Mouse (Mus musculus) liver, embryonic 16.5 days (tissue): ENCODE results near the gene Col19a1. TPM values are rescaled to one million over a fixed set of nuclear protein-coding genes. Genes with fewer than 3 reads are reported as not detected.

Experiments
- ATAC-seq: fragments of 200-750 bp; cut with Nextera tagmentation; 2 replicates; pipeline ENCODE4 v1.8.0; 2017; ENCODE audit warnings: low read depth, mild to moderate bottlenecking, moderate number of reproducible peaks, moderate library complexity
- H3K27ac ChIP-seq: fragments of 300-500 bp; sonication (generic); 2 replicates; pipeline ENCODE4 v1.5.1; 2014; ENCODE audit warnings: mild to moderate bottlenecking, low read length
- H3K27me3 ChIP-seq: fragments of 300-500 bp; sonication (generic); 2 replicates; pipeline ENCODE4 v1.6.1; 2014; ENCODE audit warnings: low read depth, low read length, mixed read lengths; ENCODE audit not compliant: control insufficient read depth, insufficient read depth
- H3K36me3 ChIP-seq: fragments of 300-500 bp; sonication (generic); 2 replicates; pipeline ENCODE4 v1.6.1; 2014; ENCODE audit warnings: mild to moderate bottlenecking; ENCODE audit not compliant: control insufficient read depth, insufficient read depth
- H3K4me1 ChIP-seq: fragments of 300-500 bp; sonication (generic); 2 replicates; pipeline ENCODE4 v1.6.1; 2014; ENCODE audit warnings: low read depth, low read length, mixed read lengths; ENCODE audit not compliant: control insufficient read depth
- H3K4me2 ChIP-seq: fragments of 300-500 bp; sonication (generic); 2 replicates; pipeline ENCODE4 v1.6.1; 2014; ENCODE audit warnings: low read depth, low read length, mixed read lengths
- H3K4me3 ChIP-seq: fragments of 300-500 bp; sonication (generic); 2 replicates; pipeline ENCODE4 v1.5.1; 2014; ENCODE audit warnings: low read depth, mild to moderate bottlenecking, low read length
- H3K9ac ChIP-seq: fragments of 300-500 bp; sonication (generic); 2 replicates; pipeline ENCODE4 v1.6.1; 2014; ENCODE audit warnings: low read depth, low read length
- H3K9me3 ChIP-seq: fragments of 300-500 bp; sonication (generic); replicated peaks from 2 replicates; pipeline ENCODE4 v1.6.1; 2016; ENCODE audit warnings: low read length; ENCODE audit not compliant: control insufficient read depth
- WGBS: fragments of 180-500 bp; shearing (Covaris S2); extraction: QIAGEN DNeasy Blood & Tissue Kit; methylation state at CpG from one replicate; pipeline ENCODE4 v1.1.7; 2014; ENCODE audit not compliant: insufficient replicate concordance; 5-methylcytosine and 5-hydroxymethylcytosine counted together
- polyA plus RNA-seq: library from polyadenylated mRNA; unstranded; fragments of >200 nt; fragmentation: Nextera tagmentation; extraction: Ambion mirVana; gene quantifications from 2 replicates; pipeline ENCODE4 v1.2.1, GENCODE M21; 2015

Gene Col19a1
- polyA plus RNA-seq, 1 experiment from 2014 or later, result 0.09 TPM

DNA sequence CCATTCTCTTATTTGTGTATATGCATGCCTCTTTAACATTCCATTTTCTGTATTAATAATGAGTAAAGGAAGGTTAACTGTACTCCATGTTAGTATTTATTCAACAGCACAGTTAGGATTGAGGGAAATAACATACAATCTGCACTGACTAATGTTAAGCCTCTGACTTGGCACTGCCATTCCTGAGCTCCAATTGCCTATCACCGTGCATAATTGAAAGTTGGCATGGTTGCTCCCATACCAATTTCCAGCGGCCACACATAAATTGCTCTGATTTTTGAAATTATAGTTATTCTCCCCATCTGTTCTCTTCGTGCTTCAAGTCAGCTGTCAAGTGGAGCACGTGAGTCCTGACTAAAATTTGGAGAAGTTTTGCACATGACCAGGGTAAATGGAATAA lies 91.9 kb downstream of the Col19a1 start:
- 55% methylated on average over 4 of the region's 4 CpGs for WGBS
- Histone ChIP-seq H3K4me3 (no peak overlapping the region), H3K4me2 (no peak overlapping the region), H3K27ac (no peak overlapping the region), H3K27me3 (no peaks in the 10 kb centered on the region), H3K9me3 (no peaks in the 10 kb centered on the region), H3K36me3 (no peaks in the 10 kb centered on the region), H3K4me1 (no peaks in the 10 kb centered on the region), H3K9ac (no peak overlapping the region)
- ATAC-seq, result no peak

GRCm38 (mm10) chr1:24484161-24484560 lies 103.1 kb downstream of the Col19a1 start:
- Histone ChIP-seq H3K9ac (no peak overlapping the region), H3K27ac (no peak overlapping the region), H3K9me3 (no peaks in the 10 kb centered on the region), H3K4me2 (no peak overlapping the region), H3K36me3 (no peaks in the 10 kb centered on the region), H3K4me1 (no peaks in the 10 kb centered on the region), H3K4me3 (no peak overlapping the region), H3K27me3 (no peaks in the 10 kb centered on the region)
- ATAC-seq, result no peak
- WGBS, result 62% methylated on average over 5 of the region's 5 CpGs

GRCm38 (mm10) chr1:24471096-24471710 lies 116.1 kb downstream of the Col19a1 start:
- H3K4me1 ChIP-seq, result no peaks in the 10 kb centered on the region
- ATAC-seq, result no peak
- WGBS, result 61% methylated on average over 7 of the region's 7 CpGs
- H3K4me3 ChIP-seq, result no peak overlapping the region
- H3K9me3 ChIP-seq, result no peaks in the 10 kb centered on the region
- H3K9ac ChIP-seq, result no peak overlapping the region
- no peaks in the 10 kb centered on the region for H3K27me3 ChIP-seq
- H3K27ac ChIP-seq, result no peak overlapping the region
- no peaks in the 10 kb centered on the region for H3K36me3 ChIP-seq
- H3K4me2 ChIP-seq, result no peak overlapping the region

- no peak for ATAC-seq
- Histone ChIP-seq H3K9me3 (no peaks in the 10 kb centered on the region), H3K4me2 (no peak overlapping the region), H3K36me3 (no peaks in the 10 kb centered on the region), H3K9ac (no peak overlapping the region), H3K4me1 (no peaks in the 10 kb centered on the region), H3K27ac (no peak overlapping the region), H3K4me3 (no peak overlapping the region), H3K27me3 (no peaks in the 10 kb centered on the region)
- 69% methylated on average over 5 of the region's 5 CpGs for WGBS
Measured at GRCm38 (mm10) chr1:24470633-24471032, 116.6 kb downstream of the Col19a1 start.

- WGBS, result 55% methylated on average over 3 of the region's 3 CpGs
- no peak for ATAC-seq
- H3K27ac ChIP-seq, result no peak overlapping the region
- no peak overlapping the region for H3K9ac ChIP-seq
- H3K9me3 ChIP-seq, result no peaks in the 10 kb centered on the region
- no peaks in the 10 kb centered on the region for H3K36me3 ChIP-seq
- H3K4me2 ChIP-seq, result no peak overlapping the region
- H3K4me1 ChIP-seq, result no peaks in the 10 kb centered on the region
- H3K27me3 ChIP-seq, result no peaks in the 10 kb centered on the region
- no peak overlapping the region for H3K4me3 ChIP-seq
Measured at GRCm38 (mm10) chr1:24461305-24461887, 125.9 kb downstream of the Col19a1 start.

DNA sequence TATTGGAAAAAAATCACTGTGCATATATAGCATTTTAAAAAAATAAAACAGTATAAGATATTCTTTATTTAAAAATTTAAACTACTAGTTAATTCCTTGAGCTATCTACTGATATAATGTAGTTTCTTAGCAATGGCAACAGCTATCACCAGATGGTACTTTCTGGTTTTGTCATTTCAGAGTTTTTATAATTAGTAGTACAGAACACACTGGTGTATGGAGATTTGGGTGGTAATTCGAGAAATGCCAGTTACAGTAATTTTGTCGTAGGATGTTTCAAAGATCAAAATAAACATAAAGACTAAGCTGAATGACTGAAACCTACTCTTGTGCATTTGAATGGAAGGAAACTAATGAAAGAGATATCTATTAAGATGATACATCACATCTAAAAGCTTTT lies 129.3 kb downstream of the Col19a1 start:
- no peaks in the 10 kb centered on the region for H3K27me3 ChIP-seq
- H3K9me3 ChIP-seq, result no peaks in the 10 kb centered on the region
- H3K4me1 ChIP-seq, result no peaks in the 10 kb centered on the region
- WGBS, result 56% methylated on average over 2 of the region's 2 CpGs
- no peaks in the 10 kb centered on the region for H3K36me3 ChIP-seq
- no peak overlapping the region for H3K27ac ChIP-seq
- ATAC-seq, result no peak
- H3K9ac ChIP-seq, result no peak overlapping the region
- no peak overlapping the region for H3K4me2 ChIP-seq
- no peak overlapping the region for H3K4me3 ChIP-seq

GRCm38 (mm10) chr1:24452572-24453269 lies 134.6 kb downstream of the Col19a1 start:
- Histone ChIP-seq H3K4me3 (no peak overlapping the region), H3K27me3 (no peaks in the 10 kb centered on the region), H3K27ac (no peak overlapping the region), H3K36me3 (no peaks in the 10 kb centered on the region), H3K4me2 (no peak overlapping the region), H3K9me3 (no peaks in the 10 kb centered on the region), H3K4me1 (no peaks in the 10 kb centered on the region), H3K9ac (no peak overlapping the region)
- ATAC-seq, result no peak
- WGBS, result 55% methylated on average over 10 of the region's 10 CpGs

- no peak overlapping the region for H3K4me3 ChIP-seq
- H3K36me3 ChIP-seq, result no peaks in the 10 kb centered on the region
- no peak overlapping the region for H3K27ac ChIP-seq
- H3K4me1 ChIP-seq, result no peaks in the 10 kb centered on the region
- no peak overlapping the region for H3K4me2 ChIP-seq
- ATAC-seq, result no peak
- H3K9ac ChIP-seq, result no peak overlapping the region
- 68% methylated on average over 7 of the region's 7 CpGs for WGBS
- no peaks in the 10 kb centered on the region for H3K9me3 ChIP-seq
- no peaks in the 10 kb centered on the region for H3K27me3 ChIP-seq
Measured at GRCm38 (mm10) chr1:24452159-24452558, 135.1 kb downstream of the Col19a1 start.

- Histone ChIP-seq H3K27ac (no peak overlapping the region), H3K27me3 (no peaks in the 10 kb centered on the region), H3K4me3 (no peak overlapping the region), H3K9ac (no peak overlapping the region), H3K36me3 (no peaks in the 10 kb centered on the region), H3K4me1 (no peaks in the 10 kb centered on the region), H3K9me3 (no peaks in the 10 kb centered on the region), H3K4me2 (no peak overlapping the region)
- no peak for ATAC-seq
Measured at GRCm38 (mm10) chr1:24437425-24437824, 149.8 kb downstream of the Col19a1 start.
